Mouse (Mus musculus) cerebellum, postnatal 14 days (tissue): Measurements from ENCODE around the gene Obscn.
A peak's percentile ranks its signal among the peaks of the same experiment; 100 is the strongest.

Experiments used
- DNase-seq, 2 experiments: peaks; one replicate each; pipeline ENCODE4 v3.0.0; 2021; ENCODE audit warnings: mixed read lengths in 2 of 2

The Obscn gene

DNA sequence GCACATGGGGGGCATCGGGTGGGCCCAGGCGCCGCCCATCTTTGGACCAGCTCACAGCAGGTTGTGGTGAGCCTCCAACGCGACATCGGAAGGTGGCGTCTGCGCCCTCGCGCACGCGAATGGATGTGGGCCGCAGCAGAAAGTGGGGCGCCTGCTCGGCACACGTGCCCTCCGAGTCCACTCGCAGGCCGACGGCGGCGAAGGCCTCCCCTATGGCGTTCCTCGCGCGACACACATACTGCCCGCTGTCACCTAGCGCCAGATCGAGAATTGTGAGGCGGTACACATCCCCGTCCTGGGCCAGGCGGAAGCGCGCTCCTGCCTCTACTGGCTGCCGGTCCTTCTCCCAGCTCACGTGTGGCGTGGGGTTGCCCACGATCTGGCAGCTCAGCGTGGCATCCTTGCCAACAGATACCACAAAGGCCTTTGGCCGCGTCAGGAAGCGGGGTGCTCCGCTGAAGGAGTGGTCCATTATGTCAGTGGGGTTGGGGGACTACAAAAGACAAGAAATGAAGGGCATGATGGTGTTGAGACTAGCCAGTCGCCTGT, at the start of gene Obscn:
Gene Obscn (minus strand): TSS at position 499 of the 549 bp plus-strand sequence.
- DNase-seq, result peak in 1 of 2 experiments; percentile 22

DNA sequence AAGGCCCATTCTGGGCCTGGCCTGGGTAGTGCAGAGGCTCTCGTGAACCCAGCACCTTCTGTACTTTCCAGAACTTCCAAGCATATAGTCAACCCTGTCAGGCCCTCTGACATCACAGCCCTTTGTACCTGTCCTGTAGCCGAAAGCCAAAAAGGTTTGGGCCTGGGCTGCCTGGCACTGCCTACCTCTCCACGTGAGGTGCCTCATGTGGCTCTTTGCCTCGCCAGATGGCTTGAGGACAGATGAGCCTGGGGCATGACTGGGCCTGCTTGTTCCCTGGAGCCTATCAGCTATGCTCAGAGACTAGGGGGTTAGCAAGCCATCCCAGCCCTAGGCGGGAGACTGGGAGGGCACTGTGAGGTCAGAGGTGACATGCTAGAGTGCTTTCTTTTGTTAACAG, 49.3 kb upstream of the Obscn start:
- DNase-seq, result no peak

GRCm38 (mm10) chr11:59183821-59184220, 47.6 kb upstream of the Obscn start:
- DNase-seq, result peak; percentile 71 to 75

GRCm38 (mm10) chr11:59182864-59183331, 46.7 kb upstream of the Obscn start, which contains the start of gene Gjc2:
Gene Gjc2 (minus strand): TSS chr11:59183213.
- DNase-seq, result peak; percentile 46 to 58

GRCm38 (mm10) chr11:59176921-59177320, 40.7 kb upstream of the Obscn start:
- DNase-seq, result no peak

- DNase-seq, result no peak
These were observed 40.3 kb upstream of the Obscn start for GRCm38 (mm10) chr11:59176475-59176874.

GRCm38 (mm10) chr11:59174189-59174838, 38.1 kb upstream of the Obscn start:
- DNase-seq, result no peak

- DNase-seq, result no peak
These were observed 34.3 kb upstream of the Obscn start for GRCm38 (mm10) chr11:59170549-59170948.

DNA sequence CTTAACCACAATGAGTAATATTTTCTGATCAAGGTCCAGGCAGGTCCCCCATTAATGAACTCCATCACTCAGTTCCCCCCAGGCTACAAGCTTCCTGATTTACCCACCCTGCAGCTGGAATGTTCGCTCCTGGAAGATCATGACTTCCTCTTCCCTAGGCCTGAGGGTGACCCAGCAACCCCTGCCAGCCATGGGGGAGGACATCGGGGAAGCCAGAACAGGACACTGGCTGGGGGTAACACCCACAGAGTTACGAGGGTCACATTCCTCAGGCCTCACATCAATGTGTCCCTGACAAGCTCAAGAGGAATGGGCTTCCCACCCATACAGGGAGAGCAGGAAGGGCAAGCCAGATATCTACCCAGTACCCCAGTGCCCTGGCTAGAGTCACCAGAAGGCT, 33.6 kb upstream of the Obscn start:
- DNase-seq, result no peak

GRCm38 (mm10) chr11:59165616-59166241, 29.5 kb upstream of the Obscn start:
- DNase-seq, result no peak

GRCm38 (mm10) chr11:59164384-59164783, 28.2 kb upstream of the Obscn start:
- peak; percentile 18 to 27 for DNase-seq

DNA sequence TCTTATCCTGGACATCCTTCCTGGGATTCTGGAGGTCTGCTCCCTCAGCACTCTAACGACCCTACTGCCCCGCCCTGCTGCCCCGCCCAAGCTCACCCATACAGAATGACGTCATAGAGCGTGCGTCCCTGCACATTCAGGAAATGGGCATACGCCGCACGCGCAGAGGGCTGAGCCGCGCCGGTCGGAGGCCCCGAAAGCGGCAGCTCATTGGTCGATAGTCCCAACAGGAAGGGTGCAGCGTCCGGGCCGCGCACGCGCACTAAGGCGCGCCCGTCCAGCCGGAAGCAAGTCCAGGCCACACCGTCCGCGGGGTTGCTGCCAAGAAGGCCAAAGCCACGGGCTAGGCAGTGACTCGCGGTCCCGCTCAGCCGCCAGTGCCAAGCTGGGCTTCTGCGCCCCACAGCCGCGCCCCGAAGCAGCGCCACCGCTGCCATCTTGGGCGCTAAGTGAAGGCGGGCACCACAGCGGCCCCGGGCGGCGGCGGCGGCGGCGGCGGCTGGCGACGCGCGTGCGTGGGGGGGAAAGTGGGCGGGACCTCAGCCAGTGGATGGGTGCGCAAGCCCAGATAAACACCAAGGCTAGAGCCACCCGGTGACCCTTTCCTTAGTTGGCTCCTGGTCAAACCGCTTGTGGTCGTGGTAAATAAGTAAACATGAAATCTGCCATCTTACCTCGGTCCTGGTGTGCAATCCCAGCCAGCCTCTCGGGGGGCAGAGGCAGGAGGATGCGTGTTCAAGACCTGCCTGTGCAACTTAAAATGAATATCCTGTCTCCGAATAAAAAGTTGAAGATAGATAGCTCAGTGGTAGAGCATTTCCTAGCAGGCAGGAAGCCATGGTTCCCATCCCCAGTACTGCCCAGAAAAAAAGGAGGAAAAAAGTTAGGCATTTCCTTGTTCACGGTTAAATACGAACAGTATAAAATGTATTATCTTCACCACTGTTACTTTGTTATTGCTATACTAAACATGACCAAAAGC, 27.3 kb upstream of the Obscn start, which contains the start of gene Iba57:
Gene Iba57 (minus strand): TSS at position 485 of the 982 bp plus-strand sequence.
- DNase-seq, result peak; percentile 97 to 98

DNA sequence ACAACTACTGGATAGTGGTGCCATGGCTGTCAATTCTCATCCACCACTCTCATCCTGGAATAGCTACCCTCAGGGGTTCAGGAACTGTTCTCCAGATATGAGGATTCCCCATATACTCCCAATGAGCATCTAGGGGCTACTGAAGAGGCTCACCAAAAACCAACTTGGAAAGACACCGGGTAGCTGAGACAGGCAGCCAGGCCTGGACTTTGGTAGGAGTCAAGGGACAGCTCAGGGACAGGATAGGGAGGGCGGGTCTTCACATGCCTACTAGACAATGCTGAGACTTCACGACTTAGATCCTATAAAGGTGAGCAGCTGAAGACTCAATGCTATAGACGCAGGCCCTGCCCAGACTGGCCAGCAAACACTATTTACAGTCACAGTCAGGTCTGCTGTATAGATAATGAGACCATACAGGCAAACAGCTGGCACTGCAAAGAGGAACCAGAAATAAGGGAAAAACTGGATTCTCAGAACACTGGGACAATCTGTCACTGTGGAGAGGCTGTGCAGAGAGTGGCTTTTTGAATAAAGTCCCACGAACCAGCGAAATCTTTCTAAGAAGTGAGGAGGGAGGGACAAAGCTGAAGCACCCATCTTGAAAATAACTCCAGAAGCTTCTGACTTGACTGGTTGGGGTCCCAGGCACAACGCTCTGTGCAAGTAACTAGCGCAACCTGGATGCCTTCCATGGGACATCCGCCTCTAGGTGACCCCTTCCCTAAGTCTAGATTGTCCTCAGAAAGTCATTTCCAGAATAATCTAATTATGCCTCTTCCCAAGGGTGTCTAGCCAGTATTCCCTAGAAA, 26.4 kb upstream of the Obscn start:
- peak in 1 of 2 experiments; percentile 19 for DNase-seq

DNA sequence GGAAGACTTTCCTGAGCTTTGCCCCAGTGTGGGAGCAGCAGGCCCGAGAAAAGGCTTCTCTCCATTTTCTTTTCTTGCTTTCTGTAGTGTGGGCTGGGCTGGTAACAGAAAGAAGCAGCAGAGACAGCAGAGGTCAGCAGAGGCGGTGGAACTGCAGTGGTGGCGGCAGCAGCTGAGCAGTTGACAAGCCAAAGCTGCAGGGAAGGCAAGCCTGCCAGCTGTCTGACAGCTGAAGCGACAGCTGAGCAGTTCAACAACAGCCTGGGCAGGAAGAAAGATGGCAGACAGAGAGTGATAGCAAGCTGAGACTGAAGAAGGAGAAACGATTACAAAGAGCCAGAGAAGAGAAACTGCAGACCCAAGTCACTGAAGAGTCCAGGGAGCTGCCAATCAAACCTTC, 25.2 kb upstream of the Obscn start:
- DNase-seq, result no peak

- DNase-seq, result no peak
These were observed 23.4 kb upstream of the Obscn start for GRCm38 (mm10) chr11:59159558-59159957.

GRCm38 (mm10) chr11:59159099-59159498, 22.9 kb upstream of the Obscn start:
- DNase-seq, result no peak

DNA sequence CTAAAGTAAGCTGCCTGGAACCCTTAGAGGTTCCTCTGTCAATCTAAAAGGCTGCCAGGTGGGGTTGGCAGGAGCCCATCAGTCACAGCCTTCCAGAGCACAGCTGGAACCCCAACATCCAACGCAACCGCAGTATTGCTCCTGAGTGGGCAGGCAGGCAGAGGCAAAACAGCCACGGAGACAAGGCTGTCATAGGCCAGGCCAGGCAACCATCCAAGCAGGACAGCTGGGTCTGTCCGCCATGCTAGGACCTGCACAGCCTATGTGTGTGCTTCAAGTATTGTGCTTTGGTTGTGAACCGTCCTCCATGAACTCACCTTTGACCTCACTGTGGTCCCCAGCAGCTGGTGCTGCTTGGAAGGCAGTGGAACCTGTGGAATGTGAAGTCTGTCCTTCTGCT, 19.7 kb upstream of the Obscn start:
- no peak for DNase-seq

DNA sequence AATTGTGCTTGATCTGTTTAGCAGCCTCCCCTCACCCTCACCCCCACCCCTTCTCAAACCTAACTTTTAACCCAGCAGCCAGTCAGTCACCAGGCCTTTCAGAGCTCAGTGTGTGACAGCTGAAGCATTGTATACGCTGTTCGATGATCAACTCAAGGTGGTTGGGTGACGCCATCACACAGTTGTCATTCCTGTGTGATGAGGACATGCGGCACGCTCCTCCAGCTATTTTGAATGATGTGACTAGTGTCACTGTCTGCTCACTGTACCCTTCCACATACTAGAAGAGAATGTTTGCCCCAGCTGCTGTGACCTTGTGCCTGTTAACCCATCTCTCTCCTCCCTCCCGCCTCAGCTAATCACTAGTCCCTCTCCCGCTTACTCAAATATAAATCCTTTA, 18.0 kb upstream of the Obscn start:
- no peak for DNase-seq

- no peak for DNase-seq
These were observed 15.5 kb upstream of the Obscn start for GRCm38 (mm10) chr11:59151729-59152128.

- no peak for DNase-seq
These were observed 13.1 kb upstream of the Obscn start for GRCm38 (mm10) chr11:59149302-59149701.

DNA sequence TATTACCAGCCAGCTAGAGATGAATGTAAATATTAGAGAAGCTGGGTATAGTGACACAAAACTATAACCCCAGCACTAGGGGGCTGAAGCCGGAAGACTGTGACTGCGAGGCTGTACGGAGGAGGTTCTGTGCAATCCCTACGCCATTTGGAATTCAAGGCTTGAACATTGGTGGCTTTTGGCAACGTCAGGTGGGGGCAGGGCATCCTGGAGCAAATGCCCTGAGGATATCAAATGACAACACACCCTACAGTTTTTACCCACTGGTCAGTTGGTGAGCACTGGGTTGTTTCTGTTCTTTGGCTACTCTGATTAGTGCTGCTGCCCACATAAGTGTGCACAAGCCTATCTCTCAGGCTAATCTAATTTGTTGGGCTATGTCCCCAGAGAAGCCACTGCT, 6.8 kb upstream of the Obscn start:
- no peak for DNase-seq
